Mouse (Mus musculus) lung, embryonic 15.5 days (tissue): Measurements from ENCODE around the gene Psme1. TPM values are rescaled to one million over a fixed set of nuclear protein-coding genes. Genes with fewer than 3 reads are reported as not detected.

Experiments
- polyA plus RNA-seq: library from polyadenylated mRNA; unstranded; fragments of >200 nt; fragmentation: Nextera tagmentation; extraction: Ambion mirVana; gene quantifications from 2 replicates; pipeline ENCODE4 v1.2.1, GENCODE M21; 2015

The Psme1 gene
- polyA plus RNA-seq, 1 experiment from 2014 or later: 168 TPM

Other genes with a start within 250 kb of the Psme1 start
- gene Dhrs4, start 99.4 kb upstream of the Psme1 start, polyA plus RNA-seq: 112 and 114 TPM in 2 replicates
- 1.3 and 1.6 TPM in 2 replicates for gene Carmil3, start 87.5 kb upstream of the Psme1 start, polyA plus RNA-seq
- gene Cpne6, start 67.7 kb upstream of the Psme1 start, polyA plus RNA-seq: 0.11 and 0.23 TPM in 2 replicates
- gene Nrl, start 53.1 kb upstream of the Psme1 start, polyA plus RNA-seq: not detected in 2 replicates
- 66.0 and 67.2 TPM in 2 replicates for gene Pck2, start 37.9 kb upstream of the Psme1 start, polyA plus RNA-seq
- gene Dcaf11, start 18.1 kb upstream of the Psme1 start, polyA plus RNA-seq: 67.7 and 72.6 TPM in 2 replicates
- 0.79 and 1.2 TPM in 2 replicates for gene A730061H03Rik, start 17.7 kb upstream of the Psme1 start, polyA plus RNA-seq
- gene Fitm1, start 2.5 kb upstream of the Psme1 start, polyA plus RNA-seq: 3.3 and 3.7 TPM in 2 replicates
- 4.1 and 5.1 TPM in 2 replicates for gene Emc9, start 7.2 kb downstream of the Psme1 start, polyA plus RNA-seq
- 234 and 238 TPM in 2 replicates for gene Psme2, start 13.0 kb downstream of the Psme1 start, polyA plus RNA-seq
- 14.5 and 16.0 TPM in 2 replicates for gene Rnf31, start 13.6 kb downstream of the Psme1 start, polyA plus RNA-seq
- gene Irf9, start 25.4 kb downstream of the Psme1 start, polyA plus RNA-seq: 12.5 and 14.4 TPM in 2 replicates
- 22.9 and 25.5 TPM in 2 replicates for gene Rec8, start 39.9 kb downstream of the Psme1 start, polyA plus RNA-seq
- gene Ipo4, start 57.8 kb downstream of the Psme1 start, polyA plus RNA-seq: 81.2 and 95.6 TPM in 2 replicates
- gene Gm49378, start 59.8 kb downstream of the Psme1 start, polyA plus RNA-seq: 0.44 and 2.0 TPM in 2 replicates
- 119 and 126 TPM in 2 replicates for gene Tm9sf1, start 65.7 kb downstream of the Psme1 start, polyA plus RNA-seq
- gene Tssk4, start 72.1 kb downstream of the Psme1 start, polyA plus RNA-seq: 0.88 and 1.1 TPM in 2 replicates
- 56.5 TPM in 2 replicates for gene Mdp1, start 82.4 kb downstream of the Psme1 start, polyA plus RNA-seq
- 60.2 and 68.1 TPM in 2 replicates for gene Gmpr2, start 93.8 kb downstream of the Psme1 start, polyA plus RNA-seq
- gene Nedd8, start 94.0 kb downstream of the Psme1 start, polyA plus RNA-seq: 509 and 542 TPM in 2 replicates
- 46.9 and 48.3 TPM in 2 replicates for gene Tinf2, start 103.7 kb downstream of the Psme1 start, polyA plus RNA-seq
- gene Tgm1, start 135.8 kb downstream of the Psme1 start, polyA plus RNA-seq: 2.2 and 2.8 TPM in 2 replicates
- gene Rabggta, start 144.1 kb downstream of the Psme1 start, polyA plus RNA-seq: 31.8 and 33.2 TPM in 2 replicates
- 86.7 and 88.4 TPM in 2 replicates for gene Dhrs1, start 167.6 kb downstream of the Psme1 start, polyA plus RNA-seq
- 39.2 and 41.4 TPM in 2 replicates for gene Nop9, start 167.6 kb downstream of the Psme1 start, polyA plus RNA-seq
- gene Cideb, start 180.3 kb downstream of the Psme1 start, polyA plus RNA-seq: 0.55 and 0.80 TPM in 2 replicates
- 0.25 and 0.35 TPM in 2 replicates for gene Ltb4r2, start 183.3 kb downstream of the Psme1 start, polyA plus RNA-seq
- gene Ltb4r1, start 187.8 kb downstream of the Psme1 start, polyA plus RNA-seq: 1.7 and 2.6 TPM in 2 replicates
- 14.3 and 18.0 TPM in 2 replicates for gene Adcy4, start 206.0 kb downstream of the Psme1 start, polyA plus RNA-seq
- gene Ripk3, start 210.7 kb downstream of the Psme1 start, polyA plus RNA-seq: 43.4 and 45.6 TPM in 2 replicates
- 50.9 and 52.7 TPM in 2 replicates for gene Nfatc4, start 245.0 kb downstream of the Psme1 start, polyA plus RNA-seq